Mouse (Mus musculus) kidney, adult 2 months (tissue): ENCODE data around the gene Dtnb.

Experiments
- CTCF ChIP-seq: fragments of 200-500 bp; conservative IDR thresholded peaks from 2 replicates; pipeline ENCODE4 v1.5.1; 2011; ENCODE audit warnings: low read depth, mild to moderate bottlenecking, control low read depth, low read length, moderate library complexity, mixed read lengths; ENCODE audit not compliant: insufficient read depth, insufficient read length
- POLR2A ChIP-seq: fragments of 200-500 bp; IDR thresholded peaks from one replicate; pipeline ENCODE4 v1.6.1; 2011; ENCODE audit warnings: low read depth, low read length, control low read depth

DNA sequence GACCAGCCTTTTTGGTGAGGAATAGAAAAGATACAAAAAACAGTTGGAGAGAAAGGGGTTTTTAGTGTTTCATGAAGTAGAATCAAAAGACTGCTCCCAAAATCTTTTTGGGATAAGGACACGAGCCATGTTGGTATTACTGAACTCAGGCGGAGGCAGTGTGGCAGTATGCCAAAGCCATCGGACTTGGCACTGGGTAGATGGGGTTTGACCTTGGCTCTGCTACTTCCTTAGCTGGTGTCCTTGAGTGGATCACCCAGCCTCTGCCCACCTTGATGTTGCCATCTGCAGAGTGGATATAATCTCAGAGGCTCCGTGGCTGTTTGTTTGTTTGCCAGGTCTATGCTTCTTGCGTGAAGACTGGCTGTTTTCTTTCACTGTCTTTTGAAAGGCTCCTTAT lies 245.4 kb downstream of the Dtnb start:
- no peak for TF ChIP-seq CTCF
- TF ChIP-seq POLR2A, result no peak
